Mouse (Mus musculus) E14TG2a.4 (cell line): ENCODE data around the gene Slf2.
A peak's percentile ranks its signal among the peaks of the same experiment; 100 is the strongest.

Source experiments
- H3K27me3 ChIP-seq: 2 replicates; pipeline ENCODE4 v1.6.1; 2014; ENCODE audit warnings: low read length, control low read depth; ENCODE audit not compliant: insufficient read depth
- H3K36me3 ChIP-seq: 2 replicates; pipeline ENCODE4 v1.6.1; 2014; ENCODE audit warnings: low read length, control low read depth; ENCODE audit not compliant: insufficient read depth
- H3K4me1 ChIP-seq: replicated peaks from 2 replicates; pipeline ENCODE4 v1.6.1; 2014; ENCODE audit warnings: low read depth, low read length, control low read depth
- H3K4me3 ChIP-seq: replicated peaks from 2 replicates; pipeline ENCODE4 v1.5.1; 2014; ENCODE audit warnings: mild to moderate bottlenecking, low read length
- H3K9me3 ChIP-seq: 2 replicates; pipeline ENCODE4 v1.6.1; 2014; ENCODE audit warnings: low read length, control low read depth
- CTCF ChIP-seq: conservative IDR thresholded peaks from 2 replicates; pipeline ENCODE4 v1.5.1; 2014; ENCODE audit warnings: low read length
- NANOG ChIP-seq: IDR thresholded peaks from 2 replicates; pipeline ENCODE4 v1.6.1; 2014; ENCODE audit warnings: borderline replicate concordance, low read length, mixed read lengths
- POU5F1 ChIP-seq: IDR thresholded peaks from 2 replicates; pipeline ENCODE4 v1.6.1; 2014; ENCODE audit warnings: low read length, borderline replicate concordance

Slf2 gene

GRCm38 (mm10) chr19:44924699-44925098, 6.3 kb upstream of the Slf2 start:
- Histone ChIP-seq H3K4me3 (no peak overlapping the region), H3K4me1 (peaks cover 3% of the 10 kb centered on the region; the same call in 1 of the 2 replicates)
- TF ChIP-seq NANOG (no peak), POU5F1 (no peak), CTCF (no peak)

GRCm38 (mm10) chr19:44926781-44927180, 4.2 kb upstream of the Slf2 start:
- peaks cover 11% of the 10 kb centered on the region for H3K4me1 ChIP-seq
- no peaks in the 10 kb centered on the region for H3K36me3 ChIP-seq
- TF ChIP-seq NANOG = no peak
- no peak for TF ChIP-seq CTCF
- no peak for TF ChIP-seq POU5F1
- no peaks in the 10 kb centered on the region for H3K27me3 ChIP-seq
- no peaks in the 10 kb centered on the region for H3K9me3 ChIP-seq
- no peak overlapping the region for H3K4me3 ChIP-seq

More at GRCm38 (mm10) chr19:44924699-44925098, 6.3 kb upstream of the Slf2 start:
- peaks cover 6% of the 10 kb centered on the region; the same call in 1 of the 2 replicates for H3K27me3 ChIP-seq
- no peaks in the 10 kb centered on the region for H3K9me3 ChIP-seq
- H3K36me3 ChIP-seq = no peaks in the 10 kb centered on the region

- Histone ChIP-seq H3K4me3 (no peak overlapping the region), H3K4me1 (peaks cover 16% of the 10 kb centered on the region)
Measured at GRCm38 (mm10) chr19:44927250-44927649, 3.7 kb upstream of the Slf2 start.

GRCm38 (mm10) chr19:44928185-44928584, 2.8 kb upstream of the Slf2 start:
- Histone ChIP-seq H3K4me1 (peaks cover 25% of the 10 kb centered on the region), H3K36me3 (peaks cover 6% of the 10 kb centered on the region), H3K27me3 (no peaks in the 10 kb centered on the region), H3K9me3 (no peaks in the 10 kb centered on the region), H3K4me3 (no peak overlapping the region)
- TF ChIP-seq CTCF = no peak
- no peak for TF ChIP-seq POU5F1
- TF ChIP-seq NANOG = no peak

More at GRCm38 (mm10) chr19:44927250-44927649, 3.7 kb upstream of the Slf2 start:
- H3K27me3 ChIP-seq = no peaks in the 10 kb centered on the region
- no peaks in the 10 kb centered on the region for H3K36me3 ChIP-seq
- no peak for TF ChIP-seq CTCF
- no peak for TF ChIP-seq POU5F1
- no peak for TF ChIP-seq NANOG
- H3K9me3 ChIP-seq = no peaks in the 10 kb centered on the region

- peaks cover 17% of the 10 kb centered on the region for H3K36me3 ChIP-seq
- TF ChIP-seq POU5F1 (no peak), CTCF (no peak), NANOG (no peak)
- peaks cover 29% of the 10 kb centered on the region for H3K4me1 ChIP-seq
- H3K27me3 ChIP-seq = no peaks in the 10 kb centered on the region
- H3K9me3 ChIP-seq = no peaks in the 10 kb centered on the region
- no peak overlapping the region for H3K4me3 ChIP-seq
Measured at GRCm38 (mm10) chr19:44929251-44929650, 1.7 kb upstream of the Slf2 start.

- TF ChIP-seq POU5F1 (no peak), NANOG (no peak), CTCF (no peak)
- no peaks in the 10 kb centered on the region for H3K9me3 ChIP-seq
- H3K27me3 ChIP-seq = no peaks in the 10 kb centered on the region
- H3K4me1 ChIP-seq = peaks cover 29% of the 10 kb centered on the region
- H3K36me3 ChIP-seq = peaks cover 21% of the 10 kb centered on the region
- H3K4me3 ChIP-seq = no peak overlapping the region
Measured at GRCm38 (mm10) chr19:44929663-44930062, 1.3 kb upstream of the Slf2 start.

- H3K4me3 ChIP-seq = peak overlapping the region; percentile 100
- H3K36me3 ChIP-seq = peaks cover 25% of the 10 kb centered on the region
- no peaks in the 10 kb centered on the region for H3K9me3 ChIP-seq
- no peaks in the 10 kb centered on the region for H3K27me3 ChIP-seq
- TF ChIP-seq POU5F1 (no peak), NANOG (no peak), CTCF (no peak)
- peaks cover 29% of the 10 kb centered on the region for H3K4me1 ChIP-seq
Measured at GRCm38 (mm10) chr19:44930122-44930521, 829 bp upstream of the Slf2 start.

GRCm38 (mm10) chr19:44931454-44931759, 456 bp downstream of the Slf2 start:
- Histone ChIP-seq H3K4me3 (peak overlapping the region; percentile 100), H3K27me3 (no peaks in the 10 kb centered on the region), H3K4me1 (peaks cover 29% of the 10 kb centered on the region), H3K36me3 (peaks cover 37% of the 10 kb centered on the region), H3K9me3 (no peaks in the 10 kb centered on the region)
- no peak for TF ChIP-seq POU5F1
- no peak for TF ChIP-seq CTCF
- TF ChIP-seq NANOG = no peak

GRCm38 (mm10) chr19:44932051-44932450, 1.1 kb downstream of the Slf2 start:
- H3K27me3 ChIP-seq = no peaks in the 10 kb centered on the region
- H3K9me3 ChIP-seq = no peaks in the 10 kb centered on the region
- peak overlapping the region; percentile 100 for H3K4me3 ChIP-seq
- no peak for TF ChIP-seq POU5F1
- peaks cover 43% of the 10 kb centered on the region for H3K36me3 ChIP-seq
- peaks cover 29% of the 10 kb centered on the region for H3K4me1 ChIP-seq
